Mouse (Mus musculus) embryonic facial prominence, embryonic 11.5 days (tissue): ENCODE data around the gene Btbd8. TPM values are rescaled to one million over a fixed set of nuclear protein-coding genes. Genes with fewer than 3 reads are reported as not detected.

Experiments
- ATAC-seq: fragments of 200-750 bp; cut with Nextera tagmentation; replicated peaks from 2 replicates; pipeline ENCODE4 v1.8.0; 2017; ENCODE audit warnings: low read depth; ENCODE audit not compliant: insufficient number of reproducible peaks, low FRiP score, low TSS enrichment
- DNase-seq: peaks from one replicate; pipeline ENCODE4 v3.0.0-alpha.2; 2015; ENCODE audit warnings: low spot score
- H3K27ac ChIP-seq: fragments of 300-500 bp; sonication (generic); replicated peaks from 2 replicates; pipeline ENCODE4 v1.5.1; 2014; ENCODE audit warnings: mild to moderate bottlenecking, low read depth, low read length, control low read depth
- H3K27me3 ChIP-seq: fragments of 300-500 bp; sonication (generic); 2 replicates; pipeline ENCODE4 v1.6.1; 2014; ENCODE audit warnings: mild to moderate bottlenecking, low read length, moderate library complexity, mixed read lengths; ENCODE audit not compliant: control insufficient read depth, insufficient read depth
- H3K36me3 ChIP-seq: fragments of 300-500 bp; sonication (generic); replicated peaks from 2 replicates; pipeline ENCODE4 v1.6.1; 2014; ENCODE audit warnings: low read depth, mild to moderate bottlenecking, low read length, moderate library complexity, mixed read lengths; ENCODE audit not compliant: control insufficient read depth, insufficient read depth
- H3K4me1 ChIP-seq: fragments of 300-500 bp; sonication (generic); 2 replicates; pipeline ENCODE4 v1.6.1; 2014; ENCODE audit warnings: low read length, mixed read lengths; ENCODE audit not compliant: control insufficient read depth, insufficient read depth
- H3K4me2 ChIP-seq: fragments of 300-500 bp; sonication (generic); 2 replicates; pipeline ENCODE4 v1.6.1; 2014; ENCODE audit warnings: low read depth, mild to moderate bottlenecking, control low read depth, low read length, moderate library complexity
- H3K4me3 ChIP-seq: fragments of 300-500 bp; sonication (generic); 2 replicates; pipeline ENCODE4 v1.5.1; 2014; ENCODE audit warnings: low read depth, low read length, control low read depth
- H3K9ac ChIP-seq: fragments of 300-500 bp; sonication (generic); replicated peaks from 2 replicates; pipeline ENCODE4 v1.6.1; 2014; ENCODE audit warnings: mild to moderate bottlenecking, control low read depth, low read length
- H3K9me3 ChIP-seq: fragments of 300-500 bp; sonication (generic); replicated peaks from 2 replicates; pipeline ENCODE4 v1.6.1; 2016; ENCODE audit warnings: mild to moderate bottlenecking, low read length, inconsistent platforms, mixed read lengths; ENCODE audit not compliant: control insufficient read depth
- WGBS: fragments of 180-500 bp; shearing (Covaris S2); extraction: QIAGEN DNeasy Blood & Tissue Kit; methylation state at CpG from one replicate; pipeline ENCODE4 v1.1.7; 2014; 5-methylcytosine and 5-hydroxymethylcytosine counted together
- polyA plus RNA-seq: library from polyadenylated mRNA; unstranded; fragments of >200 nt; fragmentation: Nextera tagmentation; extraction: Ambion mirVana; gene quantifications from 2 replicates; pipeline ENCODE4 v1.2.1, GENCODE M21; 2014

Gene Btbd8
- polyA plus RNA-seq, 1 experiment from 2014 or later = 5.5 TPM

GRCm38 (mm10) chr5:107462147-107463076 is 24.6 kb downstream of the Btbd8 start:
- no peak for DNase-seq
- H3K9me3 ChIP-seq = no peaks in the 10 kb centered on the region
- WGBS = 89% methylated on average over 4 of the region's 4 CpGs
- H3K36me3 ChIP-seq = no peaks in the 10 kb centered on the region
- no peak overlapping the region for H3K27ac ChIP-seq
- no peaks in the 10 kb centered on the region for H3K27me3 ChIP-seq
- no peak for ATAC-seq
- H3K4me3 ChIP-seq = no peak overlapping the region
- no peak overlapping the region for H3K9ac ChIP-seq
- no peak overlapping the region for H3K4me2 ChIP-seq
- no peaks in the 10 kb centered on the region for H3K4me1 ChIP-seq

- no peaks in the 10 kb centered on the region for H3K4me1 ChIP-seq
- H3K27me3 ChIP-seq = no peaks in the 10 kb centered on the region
- H3K27ac ChIP-seq = no peak overlapping the region; the same call in 1 of the 2 replicates
- H3K4me3 ChIP-seq = no peak overlapping the region
- no peak overlapping the region for H3K4me2 ChIP-seq
- H3K9me3 ChIP-seq = no peaks in the 10 kb centered on the region
- no peak for DNase-seq
- ATAC-seq = no peak
- no peak overlapping the region for H3K9ac ChIP-seq
- WGBS = 42% methylated on average over 5 of the region's 5 CpGs
- H3K36me3 ChIP-seq = no peaks in the 10 kb centered on the region
These were observed 28.7 kb downstream of the Btbd8 start for GRCm38 (mm10) chr5:107466501-107466900.

DNA sequence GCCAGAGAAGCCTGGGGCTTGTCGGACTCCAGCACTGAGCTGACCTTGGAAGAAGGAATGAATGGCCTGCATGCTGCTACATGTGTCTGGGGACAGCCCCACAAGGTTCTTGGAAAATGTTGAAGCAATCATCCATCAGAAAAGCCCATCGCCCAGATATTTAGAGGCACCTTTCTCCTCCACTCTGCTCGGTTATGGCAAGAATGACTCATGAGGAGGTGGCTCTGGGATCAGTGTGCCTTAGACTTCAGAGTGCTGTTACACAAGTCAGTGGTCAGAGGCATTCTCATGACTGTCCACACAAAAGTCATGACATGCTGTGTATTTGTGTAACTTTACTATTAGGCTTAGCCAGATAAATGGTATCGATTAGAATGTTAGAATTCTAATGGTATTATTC is 29.3 kb downstream of the Btbd8 start:
- no peak overlapping the region for H3K4me3 ChIP-seq
- no peak for DNase-seq
- ATAC-seq = no peak
- H3K36me3 ChIP-seq = no peaks in the 10 kb centered on the region
- no peaks in the 10 kb centered on the region for H3K9me3 ChIP-seq
- no peak overlapping the region for H3K9ac ChIP-seq
- no peak overlapping the region for H3K4me2 ChIP-seq
- no peaks in the 10 kb centered on the region for H3K4me1 ChIP-seq
- no peaks in the 10 kb centered on the region for H3K27me3 ChIP-seq
- WGBS = 68% methylated on average over 4 of the region's 4 CpGs
- no peak overlapping the region for H3K27ac ChIP-seq

DNA sequence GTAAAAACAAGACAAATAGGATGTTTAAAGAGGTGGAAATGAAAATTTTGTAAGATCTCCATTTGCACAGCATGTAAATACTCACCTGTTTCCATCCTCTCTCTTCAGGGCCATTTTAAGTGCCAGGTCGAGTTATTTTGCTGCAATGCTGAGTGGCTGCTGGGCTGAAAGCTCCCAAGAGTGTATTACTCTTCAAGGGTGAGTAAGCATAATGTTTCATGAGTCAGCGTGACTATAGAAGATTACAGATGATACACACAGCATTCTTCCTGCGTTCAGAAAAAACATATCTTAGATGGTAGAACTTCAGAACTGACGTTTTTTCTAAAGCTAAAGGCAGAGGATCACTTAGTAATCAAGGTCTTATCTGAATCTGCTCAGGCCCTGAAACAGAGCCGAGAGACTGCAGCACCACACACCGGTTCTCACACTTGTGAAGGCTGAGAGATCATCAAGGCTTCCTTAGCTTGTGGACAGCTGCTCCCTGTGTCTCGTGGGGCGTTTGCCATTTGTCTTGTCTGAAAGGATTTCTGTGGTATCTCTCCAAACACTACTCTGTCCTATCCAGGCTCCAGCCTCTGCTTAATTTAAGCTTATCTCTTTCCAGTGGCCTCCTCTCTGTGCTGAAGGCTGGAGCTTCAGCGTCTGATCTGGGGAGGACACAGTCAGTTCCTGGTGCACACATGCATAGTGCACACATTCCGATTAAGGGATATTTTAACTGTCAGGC is 33.0 kb downstream of the Btbd8 start:
- ATAC-seq = no peak
- Histone ChIP-seq H3K27me3 (no peaks in the 10 kb centered on the region), H3K4me2 (no peak overlapping the region), H3K36me3 (no peaks in the 10 kb centered on the region), H3K4me1 (no peaks in the 10 kb centered on the region), H3K9me3 (no peaks in the 10 kb centered on the region), H3K9ac (no peak overlapping the region), H3K4me3 (no peak overlapping the region), H3K27ac (no peak overlapping the region)
- WGBS = 81% methylated on average over 10 of the region's 10 CpGs
- DNase-seq = no peak

DNA sequence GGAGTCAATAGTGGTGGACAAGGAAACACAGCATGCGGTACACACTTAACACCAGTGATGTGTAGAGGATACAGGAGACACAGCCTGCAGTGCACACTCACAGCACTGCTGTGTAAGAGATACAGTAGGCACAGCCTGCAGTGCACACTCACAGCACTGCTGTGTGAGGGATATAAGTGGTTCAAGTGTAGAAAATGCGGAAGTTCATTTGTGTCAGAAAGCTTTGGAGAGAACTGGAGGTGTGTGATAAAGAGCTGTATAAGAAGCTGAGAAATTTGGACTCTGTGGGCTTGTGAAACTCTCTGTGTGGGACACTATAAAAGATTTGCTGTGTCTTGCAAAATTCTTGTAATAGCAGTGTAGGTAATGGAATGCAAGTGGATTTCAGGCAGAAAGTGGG is 42.4 kb downstream of the Btbd8 start:
- Histone ChIP-seq H3K4me3 (no peak overlapping the region), H3K36me3 (no peaks in the 10 kb centered on the region), H3K27me3 (no peaks in the 10 kb centered on the region), H3K4me1 (no peaks in the 10 kb centered on the region), H3K27ac (no peak overlapping the region), H3K4me2 (no peak overlapping the region), H3K9ac (no peak overlapping the region), H3K9me3 (no peaks in the 10 kb centered on the region)
- DNase-seq (no peak), ATAC-seq (no peak)
- WGBS = 88% methylated on average over 2 of the region's 2 CpGs

- H3K9me3 ChIP-seq = no peaks in the 10 kb centered on the region
- no peak overlapping the region for H3K9ac ChIP-seq
- no peaks in the 10 kb centered on the region for H3K4me1 ChIP-seq
- WGBS = 69% methylated on average over 4 of the region's 4 CpGs
- no peak overlapping the region for H3K4me3 ChIP-seq
- ATAC-seq (no peak), DNase-seq (no peak)
- H3K27me3 ChIP-seq = no peaks in the 10 kb centered on the region
- H3K27ac ChIP-seq = no peak overlapping the region
- H3K4me2 ChIP-seq = no peak overlapping the region
- no peaks in the 10 kb centered on the region for H3K36me3 ChIP-seq
These were observed 51.2 kb downstream of the Btbd8 start for GRCm38 (mm10) chr5:107488996-107489395.

GRCm38 (mm10) chr5:107491036-107491435 is 53.2 kb downstream of the Btbd8 start:
- Histone ChIP-seq H3K36me3 (no peaks in the 10 kb centered on the region), H3K4me1 (no peaks in the 10 kb centered on the region), H3K4me2 (no peak overlapping the region), H3K27ac (no peak overlapping the region), H3K9me3 (no peaks in the 10 kb centered on the region), H3K4me3 (no peak overlapping the region), H3K9ac (no peak overlapping the region), H3K27me3 (no peaks in the 10 kb centered on the region)
- 79% methylated on average over 9 of the region's 9 CpGs for WGBS
- no peak for ATAC-seq
- no peak for DNase-seq

GRCm38 (mm10) chr5:107492471-107492870 is 54.7 kb downstream of the Btbd8 start:
- Histone ChIP-seq H3K9me3 (no peaks in the 10 kb centered on the region), H3K27ac (no peak overlapping the region), H3K27me3 (no peaks in the 10 kb centered on the region), H3K4me1 (no peaks in the 10 kb centered on the region), H3K36me3 (no peaks in the 10 kb centered on the region), H3K9ac (no peak overlapping the region), H3K4me3 (no peak overlapping the region), H3K4me2 (no peak overlapping the region)
- WGBS = 84% methylated on average over 2 of the region's 2 CpGs
- no peak for DNase-seq
- no peak for ATAC-seq
